Mouse (Mus musculus) left cerebral cortex, adult 2 months (tissue): ENCODE measurements around the gene Zranb1. TPM values are rescaled to one million over a fixed set of nuclear protein-coding genes. Genes with fewer than 3 reads are reported as not detected.

ENCODE experiments used
- DNase-seq, 2 experiments: peaks; one replicate each; pipeline ENCODE4 v3.0.0; 2021 to 2022; ENCODE audit warnings: low spot score in 2 of 2, mixed read lengths in 1 of 2; ENCODE audit errors: extremely low spot score in 1 of 2
- H3K27ac ChIP-seq: fragments of 200-600 bp; 2 replicates; pipeline ENCODE4 v1.8.1; 2022
- H3K4me3 ChIP-seq: fragments of 200-600 bp; 2 replicates; pipeline ENCODE4 v1.8.1; 2022
- CTCF ChIP-seq: fragments of 200-600 bp; IDR thresholded peaks from 2 replicates; pipeline ENCODE4 v1.8.1; 2022; ENCODE audit warnings: antibody characterized with exemption, mild to moderate bottlenecking, moderate library complexity
- intact Hi-C: fragments of 180-260 bp; cut with DNase I; formaldehyde crosslinking; loops from one replicate; pipeline ENCODE4 v1.15.1; 2025
- total RNA-seq, 2 experiments: library from RNA; stranded (reverse); gene quantifications; 2 replicates each; pipeline ENCODE4 v1.2.3; 2021

The Zranb1 gene
- total RNA-seq, 2 experiments from 2014 or later: 43.3 to 47.2 TPM

GRCm38 (mm10) chr7:133007343-133007742 is 76.4 kb downstream of the Zranb1 start:
- no peak for TF ChIP-seq CTCF
- Histone ChIP-seq H3K4me3 (no peak overlapping the region), H3K27ac (no peak overlapping the region)
- no peak for DNase-seq
- intact Hi-C loops: no loop called here

- no peak overlapping the region for H3K4me3 ChIP-seq
- intact Hi-C loops: no loop called here
- no peak for DNase-seq
- no peak for TF ChIP-seq CTCF
- H3K27ac ChIP-seq: no peak overlapping the region
These were observed 77.7 kb downstream of the Zranb1 start for GRCm38 (mm10) chr7:133008663-133009062.

- intact Hi-C loops: loop anchor here (5.0 kb wide), 1 partner anchor 628 kb away; the partner anchor contains the start of gene Edrf1
- no peak overlapping the region for H3K27ac ChIP-seq
- H3K4me3 ChIP-seq: no peak overlapping the region
- DNase-seq: no peak
- no peak for TF ChIP-seq CTCF
These were observed 78.7 kb downstream of the Zranb1 start for GRCm38 (mm10) chr7:133009676-133010075.

- Histone ChIP-seq H3K4me3 (no peak overlapping the region), H3K27ac (no peak overlapping the region)
- intact Hi-C loops: loop anchor here (5.0 kb wide), 1 partner anchor 627 kb away; the partner anchor contains the start of gene Edrf1
- no peak for TF ChIP-seq CTCF
- no peak for DNase-seq
These were observed 79.5 kb downstream of the Zranb1 start for GRCm38 (mm10) chr7:133010477-133010876.

GRCm38 (mm10) chr7:133011191-133011590 is 80.2 kb downstream of the Zranb1 start:
- intact Hi-C loops: loop anchor here (5.0 kb wide), 1 partner anchor 626 kb away; the partner anchor contains the start of gene Edrf1
- Histone ChIP-seq H3K27ac (no peak overlapping the region), H3K4me3 (no peak overlapping the region)
- DNase-seq: no peak
- TF ChIP-seq CTCF: no peak

- intact Hi-C loops: loop anchor here (5.0 kb wide), 1 partner anchor 626 kb away; the partner anchor contains the start of gene Edrf1
- no peak for TF ChIP-seq CTCF
- no peak overlapping the region for H3K27ac ChIP-seq
These were observed 80.7 kb downstream of the Zranb1 start for GRCm38 (mm10) chr7:133011611-133012010.

GRCm38 (mm10) chr7:133012637-133013366 is 81.9 kb downstream of the Zranb1 start:
- peak in 1 of 2 experiments; percentile 50 for DNase-seq
- no peak for TF ChIP-seq CTCF
- intact Hi-C loops: loop anchor here (5.0 kb wide), 1 partner anchor 624 kb away; the partner anchor contains the start of gene Edrf1
- H3K27ac ChIP-seq: no peak overlapping the region; the same call in 1 of the 2 replicates
- H3K4me3 ChIP-seq: no peak overlapping the region

More at GRCm38 (mm10) chr7:133011611-133012010, 80.7 kb downstream of the Zranb1 start:
- DNase-seq: no peak
- no peak overlapping the region for H3K4me3 ChIP-seq

GRCm38 (mm10) chr7:133013923-133014322 is 83.0 kb downstream of the Zranb1 start:
- TF ChIP-seq CTCF: no peak
- intact Hi-C loops: loop anchor here (5.0 kb wide), 1 partner anchor 623 kb away; the partner anchor contains the start of gene Edrf1
- Histone ChIP-seq H3K27ac (no peak overlapping the region), H3K4me3 (no peak overlapping the region)
- no peak for DNase-seq

- intact Hi-C loops: loop anchor here (5.0 kb wide), 1 partner anchor 623 kb away; the partner anchor contains the start of gene Edrf1
- Histone ChIP-seq H3K27ac (no peak overlapping the region), H3K4me3 (no peak overlapping the region)
- no peak for DNase-seq
- TF ChIP-seq CTCF: no peak
These were observed 83.7 kb downstream of the Zranb1 start for GRCm38 (mm10) chr7:133014631-133015030.

GRCm38 (mm10) chr7:133015416-133016070 is 84.6 kb downstream of the Zranb1 start:
- H3K4me3 ChIP-seq: no peak overlapping the region
- no peak for DNase-seq
- intact Hi-C loops: no loop called here
- no peak overlapping the region for H3K27ac ChIP-seq
- no peak for TF ChIP-seq CTCF

GRCm38 (mm10) chr7:133018961-133019360 is 88.0 kb downstream of the Zranb1 start:
- TF ChIP-seq CTCF: no peak
- Histone ChIP-seq H3K4me3 (no peak overlapping the region), H3K27ac (no peak overlapping the region)
- intact Hi-C loops: no loop called here
- DNase-seq: no peak

GRCm38 (mm10) chr7:133019481-133020020 is 88.6 kb downstream of the Zranb1 start:
- DNase-seq: no peak
- Histone ChIP-seq H3K4me3 (no peak overlapping the region), H3K27ac (no peak overlapping the region)
- intact Hi-C loops: no loop called here
- TF ChIP-seq CTCF: no peak
